8 mouse cellular contexts compared by ENCODE assay signal in genomic region chr8:87690100-87691095, GRCm38 (mm10).
DNase-seq lines count a peak whose midpoint lies in the region; ATAC-seq and TF ChIP-seq lines count a peak whose summit lies in the region.

No protein-coding gene starts in this region.

- ATAC-seq in forebrain, embryonic 11.5 days (replicated peaks; ENCODE audit: low FRiP score), result peak; percentile 16; the same call in 1 of the 2 replicates
- no peak for ATAC-seq in stomach, postnatal 0 days (ENCODE audit: low FRiP score, low TSS enrichment)

- H3K4me1 ChIP-seq in forebrain, embryonic 11.5 days (replicated peaks; ENCODE audit: control insufficient read depth, insufficient read depth, low read length), result peaks cover 32% of the 10 kb centered on the region
- peaks cover 75% of the 10 kb centered on the region for H3K4me1 ChIP-seq in limb, embryonic 10.5 days
- no peaks in the 10 kb centered on the region for H3K4me1 ChIP-seq in stomach, postnatal 0 days (replicated peaks; ENCODE audit: control insufficient read depth, insufficient read depth)

- peak overlapping the region; percentile 50 for H3K9ac ChIP-seq in forebrain, embryonic 11.5 days (ENCODE audit: low read length)
- H3K9ac ChIP-seq in stomach, postnatal 0 days (ENCODE audit: low read length), result no peak overlapping the region

- H3K9me3 ChIP-seq in forebrain, embryonic 11.5 days (ENCODE audit: control insufficient read depth, low read length), result no peaks in the 10 kb centered on the region
- no peaks in the 10 kb centered on the region for H3K9me3 ChIP-seq in limb, embryonic 10.5 days (replicated peaks)
- H3K9me3 ChIP-seq in stomach, postnatal 0 days (ENCODE audit: control insufficient read depth, low read length), result no peaks in the 10 kb centered on the region

- H3K27ac ChIP-seq in forebrain, embryonic 11.5 days (ENCODE audit: low read depth, low read length), result peak overlapping the region; percentile 77
- H3K27ac ChIP-seq in limb, embryonic 10.5 days, result peak overlapping the region; percentile 77
- H3K27ac ChIP-seq in stomach, postnatal 0 days (replicated peaks), result no peak overlapping the region

- TF ChIP-seq EP300 in stomach, postnatal 0 days (optimal IDR thresholded peaks at IDR 0.05), result no peak

- no peak for TF ChIP-seq CTCF in stomach, postnatal 0 days (IDR thresholded peaks at IDR 0.05; ENCODE audit: low read depth)

- no peaks in the 10 kb centered on the region for H3K27me3 ChIP-seq in forebrain, embryonic 11.5 days (ENCODE audit: control insufficient read depth, insufficient read depth, low read length)
- H3K27me3 ChIP-seq in limb, embryonic 10.5 days (ENCODE audit: low read depth, poor library complexity, severe bottlenecking), result no peaks in the 10 kb centered on the region
- H3K27me3 ChIP-seq in stomach, postnatal 0 days (ENCODE audit: control insufficient read depth, insufficient read depth, low read length), result no peaks in the 10 kb centered on the region

- DNase-seq in layer of hippocampus, adult 18-20 months (ENCODE audit: low spot score in 2 of 2), result peak; percentile 47 to 62
- no peak for DNase-seq in layer of hippocampus, adult 9-10 months (ENCODE audit: low spot score)
- peak; percentile 64 for DNase-seq in adrenal gland, postnatal 25 days
- peak; percentile 72 for DNase-seq in forebrain, embryonic 11.5 days (ENCODE audit: low spot score)
- DNase-seq in limb, embryonic 10.5 days (ENCODE audit: low spot score), result peak; percentile 52
- DNase-seq in stomach, postnatal 0 days (ENCODE audit: low spot score), result peak; percentile 26
- DNase-seq in thymus, postnatal 25 days, result no peak
- no peak for DNase-seq in ovary, postnatal 36 days (ENCODE audit: low spot score)

- H3K4me2 ChIP-seq in forebrain, embryonic 11.5 days (ENCODE audit: low read depth, low read length, severe bottlenecking), result no peak overlapping the region
- peak overlapping the region; percentile 23 for H3K4me2 ChIP-seq in stomach, postnatal 0 days (replicated peaks; ENCODE audit: low read depth)

- no peaks in the 10 kb centered on the region for H3K36me3 ChIP-seq in forebrain, embryonic 11.5 days (ENCODE audit: control insufficient read depth, insufficient read depth, low read length)
- peaks cover 29% of the 10 kb centered on the region for H3K36me3 ChIP-seq in limb, embryonic 10.5 days
- H3K36me3 ChIP-seq in stomach, postnatal 0 days (ENCODE audit: control insufficient read depth, insufficient read depth, low read length), result no peaks in the 10 kb centered on the region

- WGBS in forebrain, embryonic 11.5 days, result 37% methylated on average over 28 of the region's 28 CpGs
- 36% methylated on average over 28 of the region's 28 CpGs for WGBS in limb, embryonic 10.5 days
- 20% methylated on average over 27 of the region's 28 CpGs for WGBS in stomach, postnatal 0 days

- no peak overlapping the region for H3K4me3 ChIP-seq in forebrain, embryonic 11.5 days (ENCODE audit: low read depth, low read length)
- no peak overlapping the region for H3K4me3 ChIP-seq in limb, embryonic 10.5 days
- 0 out of 2 replicates have a peak overlapping the region, but pooled peaks have one; percentile 0 for H3K4me3 ChIP-seq in stomach, postnatal 0 days (ENCODE audit: low read depth, low read length)

Comparison
In these comparisons a context has a peak if more than half of its experiments do, and no peak if none do; other contexts are left out.
1. DNase-seq: peak in layer of hippocampus, adult 18-20 months (2 of 2), adrenal gland, postnatal 25 days (single experiment), forebrain, embryonic 11.5 days (single experiment), limb, embryonic 10.5 days (single experiment) and stomach, postnatal 0 days (single experiment); none in layer of hippocampus, adult 9-10 months (single experiment), thymus, postnatal 25 days (single experiment) and ovary, postnatal 36 days (single experiment).